Mouse (Mus musculus) neutrophil, adult 5-6 weeks (primary cell): ENCODE results near the gene Rab7. TPM values are rescaled to one million over a fixed set of nuclear protein-coding genes. Genes with fewer than 3 reads are reported as not detected.

ENCODE experiments used
- ATAC-seq: fragments of 151-379, 151-347 bp; 2 replicates; pipeline ENCODE4 v1.8.0; 2017; ENCODE audit warnings: mild to moderate bottlenecking, moderate TSS enrichment; ENCODE audit not compliant: insufficient number of reproducible peaks, poor library complexity, low FRiP score, severe bottlenecking; ENCODE audit errors: extremely low read depth
- total RNA-seq: library from RNA; stranded (forward); fragments of 200-1000 nt; gene quantifications from 2 replicates; pipeline ENCODE4 v1.2.3, GENCODE M21; 2017

Rab7 gene
- total RNA-seq, 1 experiment from 2014 or later = 159 TPM

DNA sequence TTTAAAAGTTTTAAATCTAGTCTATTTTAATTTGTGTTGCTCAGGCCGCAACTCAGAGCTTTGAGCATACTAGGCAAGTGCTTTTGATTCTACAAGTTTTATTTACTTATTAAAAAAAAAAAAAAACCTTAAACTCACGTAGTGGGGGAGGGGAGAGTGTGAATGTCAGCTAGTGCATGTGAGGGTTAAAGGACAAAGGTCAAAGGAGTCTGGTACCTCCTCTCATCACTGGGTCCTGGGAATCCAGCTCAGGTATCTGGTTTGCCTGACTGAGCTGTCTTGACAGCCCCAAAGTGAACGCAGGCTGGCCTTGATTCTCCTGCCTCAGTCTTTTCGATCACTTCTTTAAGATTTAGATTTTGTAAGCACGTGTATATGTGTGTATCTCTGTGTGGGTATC, 10.6 kb upstream of the Rab7 start:
- no peak for ATAC-seq

DNA sequence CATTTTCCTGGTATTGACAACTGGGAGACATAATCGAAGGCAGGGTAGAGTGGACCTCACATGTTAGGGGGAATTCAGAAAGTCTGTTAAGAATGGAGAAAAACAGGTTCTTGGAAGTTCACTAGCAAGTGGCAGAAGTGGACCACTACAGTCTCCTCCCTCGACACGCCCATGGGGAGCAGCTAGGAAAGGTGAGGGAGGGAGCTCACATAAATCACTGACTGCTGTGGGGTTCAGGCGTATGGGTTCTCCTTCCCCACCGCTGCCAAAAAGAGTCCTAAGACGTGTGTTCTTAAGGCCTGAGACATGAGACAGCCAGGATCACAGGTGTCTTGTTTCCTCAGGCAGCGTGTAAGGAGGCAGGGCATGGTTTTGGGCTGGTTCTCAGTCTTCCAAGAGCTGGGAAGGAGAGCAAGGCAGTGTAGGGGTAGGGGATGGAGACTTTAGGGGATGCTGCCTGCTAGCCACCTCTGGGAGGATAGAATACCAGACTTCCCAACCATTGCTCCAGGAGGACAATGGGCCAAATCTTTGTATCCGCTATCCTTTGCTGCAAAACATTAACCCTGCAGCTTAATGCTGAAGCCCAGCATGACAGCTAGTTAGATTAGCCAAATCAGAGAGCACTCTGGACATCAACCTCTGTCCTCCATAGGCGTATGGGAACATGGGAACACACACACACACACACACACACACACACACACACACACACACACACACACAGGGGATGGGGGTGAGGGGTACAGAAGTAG, 9.2 kb upstream of the Rab7 start:
- no peak for ATAC-seq

DNA sequence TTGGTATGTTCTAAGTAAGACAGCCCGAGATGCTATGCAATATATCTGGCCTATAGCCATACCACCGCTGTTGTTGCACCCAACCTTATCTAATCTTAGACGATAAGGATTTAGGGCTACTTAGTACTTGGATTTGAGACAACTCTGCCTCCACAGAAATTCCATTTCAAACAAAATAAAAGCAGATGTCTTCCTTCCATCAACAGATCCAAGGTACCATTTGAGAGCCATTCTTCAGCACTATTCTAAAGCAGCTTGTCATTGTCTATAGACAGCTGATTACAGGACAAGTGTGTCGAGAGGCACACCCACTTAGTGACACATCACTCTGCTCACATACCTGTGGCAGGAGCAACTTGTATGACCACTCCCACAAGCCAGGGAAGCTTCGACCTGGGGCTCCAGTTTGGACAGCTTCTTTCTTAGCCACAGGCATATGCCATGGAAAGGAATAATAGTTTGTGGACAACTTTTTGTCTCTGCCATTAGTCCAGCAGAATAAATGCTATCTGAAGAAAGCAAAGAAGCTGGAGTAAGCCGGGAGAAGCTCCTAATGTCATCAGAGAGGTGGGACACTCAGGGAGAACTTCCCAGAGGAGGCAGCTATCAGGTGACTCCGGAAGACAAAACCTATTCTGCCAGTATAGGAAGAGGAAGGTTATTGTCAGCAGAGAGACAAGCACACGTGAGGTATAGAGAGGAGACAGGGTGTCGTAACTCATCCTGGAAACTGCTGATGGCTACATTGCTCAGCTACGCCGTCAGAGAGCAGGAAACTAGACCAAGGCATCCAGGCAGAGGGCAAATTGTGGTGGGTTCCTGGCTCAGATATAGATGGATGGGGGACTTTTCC, 8.4 kb upstream of the Rab7 start:
- peak; percentile 79 for ATAC-seq

DNA sequence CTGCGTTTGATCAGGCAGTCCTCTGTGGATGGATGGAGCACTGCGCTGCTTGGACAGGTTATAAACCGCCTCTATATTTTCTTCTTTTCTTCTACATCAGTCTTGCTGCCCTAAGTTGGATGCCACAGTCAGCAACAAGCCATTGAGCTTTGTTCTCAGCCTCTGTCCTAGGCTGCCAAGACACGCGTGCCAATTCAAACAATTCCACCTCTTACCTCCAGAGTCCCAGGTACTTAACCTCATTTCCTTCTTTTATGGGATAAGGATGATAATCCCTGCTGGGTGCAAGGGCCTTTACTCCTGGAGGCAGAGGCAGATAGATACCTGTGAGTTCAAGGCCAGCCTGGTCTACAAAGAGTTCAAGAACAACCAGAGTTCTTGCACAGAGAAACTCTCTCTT, 6.1 kb upstream of the Rab7 start:
- ATAC-seq = no peak

DNA sequence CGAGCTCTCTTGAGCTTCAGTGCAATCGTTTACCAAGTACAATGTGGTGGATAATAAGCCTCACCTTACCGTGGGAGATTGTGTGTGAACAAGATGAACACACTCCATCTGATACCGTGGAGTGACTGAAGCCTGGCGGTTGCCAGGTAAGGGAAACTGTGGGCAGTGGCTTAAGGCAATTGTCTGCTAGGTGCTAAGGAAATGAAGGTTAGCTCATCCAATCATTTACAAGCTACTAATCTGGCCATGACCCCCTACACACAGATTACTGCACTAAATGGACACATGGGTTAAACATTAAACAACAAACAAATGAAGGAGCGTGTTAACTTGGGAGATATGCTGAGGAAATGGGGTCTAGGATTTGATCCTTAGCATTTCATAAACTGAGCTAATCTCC, 3.9 kb upstream of the Rab7 start:
- ATAC-seq = no peak

DNA sequence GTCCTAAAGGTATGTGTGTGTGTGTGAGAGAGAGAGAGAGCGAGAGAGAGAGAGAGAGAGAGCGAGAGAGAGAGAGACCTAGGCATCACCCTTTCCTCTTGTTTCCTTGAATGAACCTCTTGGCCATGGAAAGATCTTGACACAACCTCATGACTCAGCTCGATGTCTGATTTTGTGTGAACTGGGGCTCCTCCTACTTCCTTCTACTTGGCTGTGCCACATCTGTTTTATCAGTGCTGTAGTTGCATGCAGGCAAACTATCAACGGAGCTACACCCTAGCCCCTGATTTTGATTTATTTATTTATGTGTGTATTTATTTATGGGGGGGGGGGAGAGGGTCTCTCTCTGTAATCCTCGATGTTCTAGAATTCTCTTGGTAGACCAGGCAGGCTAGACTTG, 2.8 kb upstream of the Rab7 start:
- peak; percentile 47; the same call in 1 of the 2 replicates for ATAC-seq

DNA sequence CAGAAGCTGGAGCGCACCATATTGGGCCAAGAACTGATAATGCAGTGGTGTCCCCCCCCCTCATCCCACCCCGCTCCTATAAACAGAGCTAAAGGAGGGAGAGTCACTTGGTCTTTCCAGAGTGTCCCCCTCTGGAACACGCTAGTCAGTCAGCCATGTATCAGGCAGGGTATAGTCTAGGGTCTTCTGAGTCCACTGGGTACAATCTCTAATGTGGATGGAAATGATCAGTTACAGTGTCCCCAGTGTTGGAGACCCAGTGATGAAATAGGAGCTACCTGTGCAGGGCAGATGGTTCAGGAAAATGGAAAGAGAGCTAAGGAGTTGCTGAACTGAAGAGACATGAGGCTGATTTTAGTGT, 316 bp upstream of the Rab7 start:
- no peak for ATAC-seq

DNA sequence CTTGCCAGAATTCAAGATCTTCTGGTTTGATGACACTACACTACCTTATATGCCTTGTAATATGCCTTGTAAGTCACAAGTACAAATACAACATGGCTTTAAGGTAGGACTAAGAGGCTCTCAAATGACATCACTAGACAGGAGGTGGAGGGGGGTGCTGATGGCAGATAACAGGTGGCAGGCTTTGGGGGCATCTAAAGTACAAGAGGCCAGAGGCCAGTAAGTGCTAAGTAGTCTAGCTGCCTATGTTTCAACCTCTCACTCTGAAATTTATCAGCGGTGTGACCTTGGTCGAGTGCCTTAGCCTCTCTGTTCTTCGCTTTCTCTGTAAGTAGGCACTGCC, 865 bp downstream of the Rab7 start:
- no peak for ATAC-seq

DNA sequence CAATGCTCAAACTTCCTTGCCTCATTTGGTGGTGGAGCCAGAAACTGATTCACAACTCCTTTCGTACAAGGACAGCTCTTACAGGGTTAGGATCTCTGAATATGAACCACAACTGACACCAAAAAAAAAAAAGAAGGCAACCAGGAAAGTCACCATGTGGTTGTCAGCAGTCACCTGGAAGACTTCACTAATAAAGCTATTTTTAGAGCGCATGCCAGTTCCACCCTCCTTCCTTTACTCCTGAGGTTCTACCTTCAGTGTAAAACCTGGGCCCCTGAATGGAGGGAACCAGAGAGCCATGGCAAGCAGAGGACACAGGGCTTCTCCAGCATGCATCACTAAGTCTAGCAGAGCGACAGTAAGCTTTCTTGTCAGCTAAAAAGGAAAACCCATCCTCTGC, 2.7 kb downstream of the Rab7 start:
- ATAC-seq = no peak

DNA sequence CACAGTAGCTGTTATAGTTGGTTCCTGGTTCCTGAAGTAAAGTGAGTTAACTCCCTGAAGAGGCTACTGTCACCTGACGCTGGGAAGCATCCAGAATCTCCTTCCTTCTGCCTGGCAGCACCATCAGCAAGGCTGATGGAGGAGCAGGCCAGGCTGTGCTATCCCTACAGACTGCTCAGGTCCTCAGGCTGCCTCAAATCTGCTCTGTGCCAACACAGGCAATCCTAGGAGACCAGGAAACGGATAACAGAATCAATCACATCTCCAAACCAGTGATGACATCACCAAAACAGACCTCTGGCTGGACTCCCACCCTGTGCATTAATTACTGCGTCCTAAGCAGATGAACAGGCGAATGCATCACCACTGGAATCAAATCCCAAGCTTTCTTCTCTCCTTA, 3.8 kb downstream of the Rab7 start:
- no peak for ATAC-seq

DNA sequence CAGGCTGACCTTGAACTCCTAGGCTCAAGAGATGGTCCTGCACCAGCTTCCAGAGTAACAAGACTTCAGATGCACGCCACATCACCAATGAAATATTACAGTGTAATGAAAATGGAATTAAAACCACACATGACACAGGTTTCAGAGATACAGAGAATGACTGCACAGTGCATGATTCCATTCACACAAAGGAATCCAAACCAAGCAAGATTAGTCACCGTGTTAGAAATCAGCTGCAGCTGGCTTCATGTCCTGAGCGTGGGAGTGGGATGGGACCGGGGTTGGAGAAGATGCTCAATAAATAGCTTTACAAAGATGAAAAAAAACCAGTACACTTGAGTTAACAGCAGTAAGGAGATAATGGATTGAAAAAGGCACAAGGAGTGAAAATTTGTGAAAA, 5.6 kb downstream of the Rab7 start:
- no peak for ATAC-seq

DNA sequence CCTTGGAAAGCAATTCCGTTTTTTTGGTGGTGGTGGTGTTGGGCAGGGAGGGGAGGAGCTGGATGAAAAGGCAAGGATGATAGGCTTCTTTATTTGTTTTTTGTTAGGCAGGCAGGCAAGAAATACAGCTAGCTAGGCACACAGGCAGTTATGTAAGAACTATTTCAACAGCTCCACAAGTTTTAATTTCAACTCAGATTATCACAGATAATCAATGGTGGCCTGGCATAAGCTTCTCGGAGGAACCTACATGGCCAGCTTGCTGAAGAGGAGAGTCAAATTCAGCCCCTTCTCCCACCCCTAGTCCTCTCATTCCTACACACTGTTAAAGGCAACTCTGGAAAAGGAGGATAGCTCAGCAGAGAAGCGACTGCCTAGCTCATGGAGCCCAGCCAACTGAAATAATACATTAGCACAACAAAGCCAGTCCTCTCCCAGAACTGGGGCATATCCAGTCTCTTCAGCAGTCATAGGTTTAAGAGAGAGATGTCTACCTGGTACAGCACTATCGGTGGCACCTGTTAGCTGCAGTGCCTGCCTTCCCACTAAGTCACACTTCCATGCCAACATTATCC, 7.5 kb downstream of the Rab7 start:
- ATAC-seq = no peak

DNA sequence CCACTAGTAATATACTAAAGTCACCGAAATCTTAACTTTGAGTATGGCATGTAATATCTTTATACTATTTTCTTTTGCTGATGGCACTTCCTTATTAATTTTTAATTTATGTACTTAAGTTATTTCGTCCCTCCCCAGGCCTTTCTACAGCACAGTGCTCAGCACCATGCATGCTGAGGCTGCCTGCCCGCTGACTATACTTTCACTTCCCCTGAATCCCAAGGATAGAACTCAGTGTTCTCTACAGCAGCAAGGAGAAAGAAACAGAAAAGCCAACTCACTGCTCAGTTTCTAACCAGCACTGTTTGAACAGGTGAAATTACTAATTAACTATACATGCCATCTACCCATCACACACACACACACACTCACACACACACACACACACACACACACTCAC, 11.6 kb downstream of the Rab7 start:
- 0 out of 2 replicates have a peak, but pooled peaks have one; percentile 31 for ATAC-seq

DNA sequence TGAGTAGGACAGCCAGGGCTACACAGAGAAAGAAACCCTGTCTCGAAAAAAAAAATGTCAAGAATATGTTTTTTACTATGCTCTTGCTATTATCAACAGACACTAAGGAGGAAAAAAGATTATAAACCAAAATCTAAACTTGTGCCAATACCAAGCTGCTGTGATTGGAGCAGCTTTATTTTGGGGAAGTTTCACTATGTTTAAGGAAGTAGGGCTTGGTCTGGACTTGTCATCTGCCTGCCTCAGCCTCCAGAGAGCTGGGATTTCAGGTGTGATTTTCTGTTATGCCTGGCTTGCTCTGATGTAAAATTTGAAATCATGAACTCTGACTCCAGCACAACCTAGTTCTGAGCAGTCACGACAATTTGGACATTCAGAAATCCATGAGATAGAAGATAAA, 14.6 kb downstream of the Rab7 start:
- ATAC-seq = peak; percentile 63; the same call in 1 of the 2 replicates

DNA sequence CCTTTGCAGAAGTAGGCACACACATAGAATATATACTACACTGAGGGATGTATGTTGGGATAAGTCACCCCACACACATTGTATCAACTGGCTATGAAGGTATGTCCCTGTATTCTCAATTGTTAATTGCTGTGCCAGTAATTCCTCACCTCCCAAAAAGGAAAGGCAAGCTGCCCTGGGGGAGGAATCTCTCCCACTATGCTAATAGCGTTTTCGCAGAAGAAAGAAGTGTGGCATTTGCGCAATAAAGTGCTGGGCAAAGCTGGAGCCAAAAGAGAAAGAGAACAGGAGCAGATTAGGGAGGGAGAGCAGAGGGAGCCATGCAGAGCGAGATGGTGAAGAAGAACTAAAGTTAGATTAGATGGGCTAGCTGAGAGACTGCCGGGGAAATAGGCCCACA, 17.7 kb downstream of the Rab7 start:
- no peak for ATAC-seq

DNA sequence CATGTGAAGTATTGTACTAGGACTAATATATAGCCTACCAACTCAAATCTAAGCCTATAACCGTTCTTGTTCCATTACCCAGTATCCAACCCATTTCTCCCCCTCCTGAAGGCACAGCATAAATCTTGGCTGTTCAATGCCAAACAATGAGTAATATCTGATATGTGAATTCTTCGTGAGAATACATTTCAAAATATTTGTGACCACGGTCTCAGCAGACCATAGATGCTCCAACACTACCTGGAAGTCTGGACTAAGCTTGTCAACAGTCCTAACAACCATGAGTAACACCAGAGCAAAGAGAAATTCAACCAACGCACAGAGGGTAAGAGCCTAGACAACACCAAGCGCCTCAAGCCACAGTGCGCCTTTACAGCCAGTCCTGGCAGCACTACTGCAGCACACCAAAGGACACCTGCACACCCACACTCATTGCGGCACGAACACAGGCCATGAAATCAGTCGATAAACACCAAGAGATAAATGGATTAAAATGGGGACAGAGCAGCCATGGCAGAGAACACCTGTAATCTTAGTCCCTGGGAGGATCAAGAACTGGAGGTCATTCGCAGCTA, 21.7 kb downstream of the Rab7 start:
- no peak for ATAC-seq

DNA sequence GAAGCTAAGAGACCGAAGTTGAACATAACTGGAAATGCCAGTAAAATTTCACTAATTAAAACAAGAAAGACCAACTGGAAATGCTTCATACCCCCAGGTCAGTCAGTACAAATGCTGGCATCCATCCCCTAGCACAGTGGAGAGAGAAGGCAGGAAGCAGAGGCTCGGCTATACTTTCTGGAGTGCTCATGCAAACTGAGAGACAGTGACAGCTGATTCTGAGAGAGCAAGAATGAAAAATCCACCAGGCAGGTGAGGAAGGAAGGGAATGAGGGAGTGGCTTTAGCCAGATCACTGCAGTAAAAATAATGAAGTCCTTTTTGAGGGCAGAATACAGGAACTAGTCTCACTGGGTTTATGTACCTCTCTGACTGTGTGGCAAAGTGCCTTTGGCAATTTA, 25.9 kb downstream of the Rab7 start:
- no peak for ATAC-seq

DNA sequence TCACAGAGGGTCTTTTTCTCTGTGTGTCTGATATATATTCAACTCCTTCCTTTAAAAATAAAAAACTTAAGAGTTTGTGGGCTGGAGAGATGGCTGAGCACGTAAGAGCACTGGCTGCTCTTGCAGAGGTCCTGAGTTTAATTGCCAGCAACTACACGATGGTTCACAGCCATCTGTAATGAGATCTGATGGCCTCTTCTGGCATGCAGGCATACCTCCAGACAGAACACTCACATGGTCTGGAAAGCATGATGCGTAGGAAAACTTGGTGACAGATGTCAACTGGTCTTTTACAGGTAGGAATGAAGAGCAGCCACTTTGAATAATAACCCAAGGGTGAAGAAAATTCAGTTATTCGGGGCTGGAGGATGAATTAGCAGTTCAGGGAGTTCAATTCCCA, 27.2 kb downstream of the Rab7 start:
- no peak for ATAC-seq

DNA sequence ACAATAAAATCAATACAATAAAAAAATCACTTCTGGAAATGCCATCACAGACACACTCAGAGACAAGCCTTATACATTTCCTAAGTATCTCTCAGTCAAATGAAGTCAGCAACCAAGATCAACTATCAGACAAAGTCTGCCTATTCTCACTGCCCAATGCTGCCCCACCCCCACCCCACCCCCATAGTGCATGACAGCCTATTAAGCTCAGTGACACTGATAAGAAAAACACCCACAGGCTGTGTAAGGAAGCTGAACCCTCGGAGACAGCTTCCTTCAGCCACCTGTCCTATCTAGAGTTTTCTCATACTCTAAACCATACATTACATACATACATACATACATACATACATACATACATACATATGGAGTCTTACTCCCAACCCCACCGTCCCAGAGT, 29.3 kb downstream of the Rab7 start:
- ATAC-seq = no peak

DNA sequence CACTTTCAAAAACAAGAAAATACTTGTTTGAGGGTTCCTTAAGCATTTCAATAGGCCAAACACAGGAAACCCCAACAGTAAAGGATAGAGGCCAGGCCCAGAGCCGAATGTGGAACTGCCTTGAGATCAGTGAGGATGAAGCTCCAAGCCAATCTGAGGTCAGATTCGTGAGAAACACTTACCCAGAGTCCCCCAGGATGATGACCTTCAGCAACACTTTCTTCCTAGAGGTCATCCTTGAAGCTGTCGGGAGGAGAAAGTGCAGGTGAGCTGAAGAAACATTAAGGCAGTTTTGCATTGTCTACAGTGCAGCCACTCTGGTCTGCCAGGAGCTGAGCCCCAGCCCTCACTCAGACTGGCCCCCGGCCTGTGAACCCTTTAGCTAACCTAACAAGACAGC, 31.6 kb downstream of the Rab7 start:
- no peak for ATAC-seq
